Comparison of ENCODE assay signal across 8 mouse cellular contexts in the genomic region with DNA sequence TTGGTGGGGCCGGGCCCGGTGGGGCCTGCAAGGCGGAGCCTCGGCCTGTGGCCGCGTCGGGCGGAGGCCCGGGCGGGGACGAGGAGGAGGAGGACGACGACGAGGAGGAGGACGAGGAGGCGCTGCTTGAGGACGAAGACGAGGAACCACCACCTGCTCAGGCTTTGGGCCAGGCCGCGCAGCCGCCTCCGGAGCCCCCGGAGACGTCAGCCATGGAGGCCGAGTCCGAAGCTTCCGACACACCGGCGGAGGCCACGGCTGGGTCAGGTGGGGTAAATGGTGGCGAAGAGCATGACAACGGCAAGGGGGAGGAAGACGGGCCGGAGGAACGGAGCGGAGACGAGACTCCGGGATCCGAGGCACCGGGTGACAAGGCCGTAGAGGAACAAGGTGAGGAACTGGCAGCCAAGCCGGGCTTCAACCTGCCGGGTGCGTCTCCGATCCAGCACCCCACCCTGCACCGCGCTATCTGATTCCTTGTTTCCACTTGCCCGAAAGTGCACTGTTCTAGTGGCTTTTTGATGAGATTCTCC. TPM values are rescaled to one million over a fixed set of nuclear protein-coding genes. Genes with fewer than 3 reads are reported as not detected.
DNase-seq lines count a peak whose midpoint lies in the region; ATAC-seq and TF ChIP-seq lines count a peak whose summit lies in the region.

No protein-coding gene starts in this region.

- peak; percentile 5 for ATAC-seq in lung, postnatal 0 days
- peak; percentile 12 for ATAC-seq in hindbrain, embryonic 15.5 days (ENCODE audit: low FRiP score, low read depth)
- ATAC-seq in midbrain, embryonic 11.5 days (ENCODE audit: low FRiP score), result peak; percentile 33

- H3K4me3 ChIP-seq in lung, postnatal 0 days (ENCODE audit: low read depth, low read length), result peak overlapping the region; percentile 99
- H3K4me3 ChIP-seq in hindbrain, embryonic 15.5 days, result peak overlapping the region; percentile 96
- peak overlapping the region; percentile 100 for H3K4me3 ChIP-seq in midbrain, embryonic 11.5 days (ENCODE audit: low read depth, low read length)

- H3K9me3 ChIP-seq in lung, postnatal 0 days (ENCODE audit: low read length), result no peaks in the 10 kb centered on the region
- no peaks in the 10 kb centered on the region for H3K9me3 ChIP-seq in hindbrain, embryonic 15.5 days
- no peaks in the 10 kb centered on the region for H3K9me3 ChIP-seq in midbrain, embryonic 11.5 days (ENCODE audit: control insufficient read depth, low read length)

- H3K36me3 ChIP-seq in lung, postnatal 0 days (ENCODE audit: insufficient read depth, low read length), result peaks cover 17% of the 10 kb centered on the region
- peaks cover 28% of the 10 kb centered on the region for H3K36me3 ChIP-seq in hindbrain, embryonic 15.5 days
- H3K36me3 ChIP-seq in midbrain, embryonic 11.5 days (ENCODE audit: control insufficient read depth, insufficient read depth, low read length), result peaks cover 13% of the 10 kb centered on the region; the same call in 1 of the 2 replicates

- 2% methylated on average over 42 of the region's 48 CpGs for WGBS in lung, postnatal 0 days
- WGBS in hindbrain, embryonic 15.5 days, result under 1% methylated on average over 40 of the region's 48 CpGs
- 1% methylated on average over 37 of the region's 48 CpGs for WGBS in midbrain, embryonic 11.5 days

- H3K9ac ChIP-seq in lung, postnatal 0 days (replicated peaks; ENCODE audit: low read depth), result peak overlapping the region; percentile 91
- H3K9ac ChIP-seq in hindbrain, embryonic 15.5 days, result peak overlapping the region; percentile 98
- H3K9ac ChIP-seq in midbrain, embryonic 11.5 days (ENCODE audit: low read length), result peak overlapping the region; percentile 98

- H3K4me2 ChIP-seq in lung, postnatal 0 days (replicated peaks; ENCODE audit: low read depth, low read length), result peak overlapping the region; percentile 73
- peak overlapping the region; percentile 91 for H3K4me2 ChIP-seq in hindbrain, embryonic 15.5 days
- H3K4me2 ChIP-seq in midbrain, embryonic 11.5 days, result peak overlapping the region; percentile 95

- no peaks in the 10 kb centered on the region for H3K27me3 ChIP-seq in lung, postnatal 0 days (replicated peaks; ENCODE audit: insufficient read depth, low read length)
- H3K27me3 ChIP-seq in hindbrain, embryonic 15.5 days, result no peaks in the 10 kb centered on the region
- H3K27me3 ChIP-seq in midbrain, embryonic 11.5 days (ENCODE audit: control insufficient read depth, insufficient read depth, low read length), result no peaks in the 10 kb centered on the region

- TF ChIP-seq EP300 in lung, postnatal 0 days (IDR thresholded peaks at IDR 0.05), result no peak

- H3K4me1 ChIP-seq in lung, postnatal 0 days (ENCODE audit: insufficient read depth, low read depth, low read length), result 0 out of 2 replicates have a peak, but pooled peaks cover 5% of the 10 kb centered on the region
- H3K4me1 ChIP-seq in hindbrain, embryonic 15.5 days (replicated peaks), result peaks cover 57% of the 10 kb centered on the region
- H3K4me1 ChIP-seq in midbrain, embryonic 11.5 days (ENCODE audit: control insufficient read depth, insufficient read depth, low read length), result peaks cover 33% of the 10 kb centered on the region

- peak; percentile 81 for DNase-seq in cerebellum, adult 11-12 months
- no peak for DNase-seq in cerebellum, adult 9-10 months
- DNase-seq in lung, postnatal 0 days (ENCODE audit: low spot score), result peak; percentile 30
- DNase-seq in lung, postnatal 10 days, result no peak
- DNase-seq in midbrain, embryonic 11.5 days (ENCODE audit: low spot score, missing footprints), result peak; percentile 89
- DNase-seq in retina, postnatal 1 day, result no peak
- no peak for DNase-seq in adrenal gland, adult (ENCODE audit: inconsistent age in 2 of 2, low spot score in 1 of 2)

- TF ChIP-seq CTCF in lung, postnatal 0 days (IDR thresholded peaks at IDR 0.05), result no peak

- H3K27ac ChIP-seq in lung, postnatal 0 days (ENCODE audit: low read length), result peak overlapping the region; percentile 97
- H3K27ac ChIP-seq in hindbrain, embryonic 15.5 days (replicated peaks), result peak overlapping the region; percentile 99
- H3K27ac ChIP-seq in midbrain, embryonic 11.5 days (ENCODE audit: low read depth, low read length), result peak overlapping the region; percentile 98

RNA-seq across cellular contexts. Expression of a gene that starts 0.7 kb away (rescaled TPM):
- 4.3 and 5.3 TPM in 2 replicates for polyA plus RNA-seq in lung, postnatal 0 days (2015; fragmentation: Nextera tagmentation; extraction: Ambion mirVana)
- 5.4 and 6.5 TPM in 2 replicates for polyA plus RNA-seq in hindbrain, embryonic 15.5 days (2015; fragmentation: Nextera tagmentation; extraction: Ambion mirVana)
- 6.1 and 6.2 TPM in 2 replicates for polyA plus RNA-seq in midbrain, embryonic 11.5 days (2014; fragmentation: Nextera tagmentation; extraction: Ambion mirVana)

RNA-seq across cellular contexts. Expression of a gene that starts 1.4 kb away (rescaled TPM):
- 21.4 and 22.8 TPM in 2 replicates for polyA plus RNA-seq in lung, postnatal 0 days (2015; fragmentation: Nextera tagmentation; extraction: Ambion mirVana)
- polyA plus RNA-seq in hindbrain, embryonic 15.5 days (2015; fragmentation: Nextera tagmentation; extraction: Ambion mirVana), result 56.8 and 58.6 TPM in 2 replicates
- polyA plus RNA-seq in midbrain, embryonic 11.5 days (2014; fragmentation: Nextera tagmentation; extraction: Ambion mirVana), result 51.7 and 59.7 TPM in 2 replicates

RNA-seq across cellular contexts. Expression of a gene that starts 9.1 kb away (rescaled TPM):
- not detected in 2 replicates for polyA plus RNA-seq in lung, postnatal 0 days (2015; fragmentation: Nextera tagmentation; extraction: Ambion mirVana)
- not detected in 2 replicates for polyA plus RNA-seq in hindbrain, embryonic 15.5 days (2015; fragmentation: Nextera tagmentation; extraction: Ambion mirVana)
- polyA plus RNA-seq in midbrain, embryonic 11.5 days (2014; fragmentation: Nextera tagmentation; extraction: Ambion mirVana), result not detected in 2 replicates

RNA-seq across cellular contexts. Expression of a gene that starts 16.8 kb away (rescaled TPM):
- polyA plus RNA-seq in lung, postnatal 0 days (2015; fragmentation: Nextera tagmentation; extraction: Ambion mirVana), result 66.3 and 66.8 TPM in 2 replicates
- polyA plus RNA-seq in hindbrain, embryonic 15.5 days (2015; fragmentation: Nextera tagmentation; extraction: Ambion mirVana), result 101 and 104 TPM in 2 replicates
- 50.6 and 52.7 TPM in 2 replicates for polyA plus RNA-seq in midbrain, embryonic 11.5 days (2014; fragmentation: Nextera tagmentation; extraction: Ambion mirVana)

RNA-seq across cellular contexts. Expression of a gene that starts 18.1 kb away (rescaled TPM):
- 2.3 and 2.6 TPM in 2 replicates for polyA plus RNA-seq in lung, postnatal 0 days (2015; fragmentation: Nextera tagmentation; extraction: Ambion mirVana)
- 7.8 and 8.6 TPM in 2 replicates for polyA plus RNA-seq in hindbrain, embryonic 15.5 days (2015; fragmentation: Nextera tagmentation; extraction: Ambion mirVana)
- polyA plus RNA-seq in midbrain, embryonic 11.5 days (2014; fragmentation: Nextera tagmentation; extraction: Ambion mirVana), result 6.1 and 6.5 TPM in 2 replicates

Comparison
In these comparisons a context has a peak if more than half of its experiments do, and no peak if none do; other contexts are left out.
1. DNase-seq: peak in cerebellum, adult 11-12 months (single experiment), lung, postnatal 0 days (single experiment) and midbrain, embryonic 11.5 days (single experiment); none in cerebellum, adult 9-10 months (single experiment), lung, postnatal 10 days (single experiment), retina, postnatal 1 day (single experiment) and adrenal gland, adult (0 of 2).
2. Peak in every context shown above with its lines, with median percentiles within 50 percentile points of each other: ATAC-seq, H3K27ac ChIP-seq, H3K4me2 ChIP-seq, H3K4me3 ChIP-seq and H3K9ac ChIP-seq.